Mouse (Mus musculus) ovary, adult 10 weeks (tissue): ENCODE results near the gene Irx2. TPM values are rescaled to one million over a fixed set of nuclear protein-coding genes. Genes with fewer than 3 reads are reported as not detected.

Source experiments
- polyA plus RNA-seq: library from polyadenylated mRNA; stranded (reverse); fragments of 350-450 nt; fragmentation: Illumina TruSeq; extraction: RNeasy Lipid Tissue Mini Kit (QIAGEN cat#74804); gene quantifications from one replicate; pipeline ENCODE4 v1.2.3, GENCODE M21; 2014

Irx2 gene
- polyA plus RNA-seq, result not detected

DNA sequence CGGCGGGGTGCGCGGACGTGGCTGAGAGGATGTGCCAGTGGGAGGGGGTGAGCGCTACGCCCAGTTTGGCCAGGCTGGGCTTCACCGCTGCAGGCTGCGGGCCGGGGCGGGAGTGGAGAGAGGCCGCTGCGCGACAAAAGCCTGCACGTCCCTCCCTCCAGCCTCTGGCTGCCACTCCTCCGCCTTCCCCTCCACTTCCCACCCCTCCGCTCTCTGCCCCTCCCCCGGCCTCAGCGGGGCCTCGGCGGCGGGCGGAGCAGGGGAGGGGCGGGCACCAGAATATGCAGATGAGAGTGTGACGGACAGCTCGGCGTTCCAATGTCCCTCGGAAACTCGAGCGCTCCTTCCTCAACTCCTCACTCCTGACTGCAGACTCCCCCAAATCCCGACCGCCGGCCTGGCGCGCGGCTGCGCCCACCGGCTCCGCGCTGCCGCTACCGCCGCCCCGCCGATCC is at the start of gene Irx2:
Gene Irx2 (plus strand): TSS at position 359 of the 455 bp plus-strand sequence.

